Mouse (Mus musculus) MEL (cell line): ENCODE data around the gene Aqp8. TPM values are rescaled to one million over a fixed set of nuclear protein-coding genes. Genes with fewer than 3 reads are reported as not detected.

Source experiments
- DNase-seq: peaks from one replicate; pipeline ENCODE4 v3.0.0; 2011; ENCODE audit warnings: low read depth, low spot score
- H3K27ac ChIP-seq: 2 replicates; pipeline ENCODE4 v1.5.1; 2012; ENCODE audit warnings: low read depth, mild to moderate bottlenecking, control low read depth, low read length, moderate library complexity; ENCODE audit not compliant: control insufficient read depth
- H3K27me3 ChIP-seq, 2 experiments: fragments of 150-350 bp in 1 of 2; sonication (generic) in 1 of 2; 2 replicates each; pipeline ENCODE4 v1.6.1; 2012; ENCODE audit warnings: low read length in 2 of 2, mild to moderate bottlenecking in 2 of 2, improper control_type of control experiment in 1 of 2, moderate library complexity in 1 of 2; ENCODE audit not compliant: insufficient read depth in 2 of 2, control insufficient read depth in 1 of 2
- H3K36me3 ChIP-seq, 2 experiments: 2 replicates each; pipeline ENCODE4 v1.6.1; 2012 to 2014; ENCODE audit warnings: low read length in 2 of 2, improper control_type of control experiment in 1 of 2, inconsistent platforms in 1 of 2, mild to moderate bottlenecking in 1 of 2; ENCODE audit not compliant: insufficient read depth in 2 of 2, control insufficient read depth in 1 of 2
- H3K4me1 ChIP-seq, 2 experiments: fragments of 150-350 bp in 1 of 2; sonication (generic) in 1 of 2; 2 replicates each; pipeline ENCODE4 v1.6.1; 2012; ENCODE audit warnings: low read length in 2 of 2, improper control_type of control experiment in 1 of 2, mild to moderate bottlenecking in 1 of 2; ENCODE audit not compliant: insufficient read depth in 2 of 2, control insufficient read depth in 1 of 2
- H3K4me3 ChIP-seq, 2 experiments: fragments of 150-350 bp in 1 of 2; sonication (generic) in 1 of 2; 2 replicates each; pipeline ENCODE4 v1.5.1; 2012; ENCODE audit warnings: low read depth in 2 of 2, low read length in 2 of 2, mild to moderate bottlenecking in 2 of 2, moderate library complexity in 2 of 2, control low read depth in 1 of 2, improper control_type of control experiment in 1 of 2; ENCODE audit not compliant: control insufficient read depth in 1 of 2, insufficient read depth in 1 of 2
- H3K79me2 ChIP-seq: 2 replicates; pipeline ENCODE4 v1.6.1; 2012; ENCODE audit warnings: mild to moderate bottlenecking, low read length, moderate library complexity; ENCODE audit not compliant: control insufficient read depth, poor library complexity, insufficient read depth
- H3K9ac ChIP-seq: 2 replicates; pipeline ENCODE4 v1.6.1; 2012; ENCODE audit warnings: low read depth, mild to moderate bottlenecking, control low read depth, low read length, moderate library complexity; ENCODE audit not compliant: control insufficient read depth, poor library complexity, severe bottlenecking
- H3K9me3 ChIP-seq: fragments of 150-350 bp; sonication (generic); replicated peaks from 2 replicates; pipeline ENCODE4 v1.6.1; 2012; ENCODE audit warnings: mild to moderate bottlenecking, low read length, improper control_type of control experiment, moderate library complexity; ENCODE audit not compliant: insufficient read depth
- CHD1 ChIP-seq: IDR thresholded peaks from 2 replicates; pipeline ENCODE4 v1.6.1; 2012; ENCODE audit warnings: low read depth, mild to moderate bottlenecking, inconsistent platforms, low read length, improper control_type of control experiment
- ELF1 ChIP-seq: IDR thresholded peaks from 2 replicates; pipeline ENCODE4 v1.6.1; 2014; ENCODE audit warnings: low read depth, mild to moderate bottlenecking, inconsistent platforms, low read length, improper control_type of control experiment, moderate library complexity
- ETS1 ChIP-seq: IDR thresholded peaks from 2 replicates; pipeline ENCODE4 v1.6.1; 2012; ENCODE audit warnings: low read depth, mild to moderate bottlenecking, inconsistent platforms, low read length, improper control_type of control experiment, moderate library complexity
- MAZ ChIP-seq: IDR thresholded peaks from 2 replicates; pipeline ENCODE4 v1.6.1; 2012; ENCODE audit warnings: low read depth, mild to moderate bottlenecking, inconsistent platforms, low read length, improper control_type of control experiment
- MEF2A ChIP-seq: IDR thresholded peaks from 2 replicates; pipeline ENCODE4 v1.6.1; 2014; ENCODE audit warnings: low read depth, mild to moderate bottlenecking, inconsistent platforms, low read length, improper control_type of control experiment; ENCODE audit not compliant: poor library complexity, insufficient replicate concordance, severe bottlenecking; ENCODE audit errors: extremely low read depth
- MYB ChIP-seq: IDR thresholded peaks from 2 replicates; pipeline ENCODE4 v1.6.1; 2011; ENCODE audit warnings: mild to moderate bottlenecking, low read depth, low read length, improper control_type of control experiment
- NRF1 ChIP-seq: IDR thresholded peaks from 2 replicates; pipeline ENCODE4 v1.6.1; 2014; ENCODE audit warnings: low read depth, mild to moderate bottlenecking, inconsistent platforms, low read length, improper control_type of control experiment, moderate library complexity; ENCODE audit not compliant: poor library complexity, insufficient read depth, severe bottlenecking
- POLR2A ChIP-seq, 2 experiments: IDR thresholded peaks; 2 replicates each; pipeline ENCODE4 v1.6.1; 2011 to 2012; ENCODE audit warnings: low read length in 2 of 2, mild to moderate bottlenecking in 2 of 2, control low read depth in 1 of 2, improper control_type of control experiment in 1 of 2, low read depth in 1 of 2, moderate library complexity in 1 of 2; ENCODE audit not compliant: control insufficient read depth in 1 of 2, insufficient read depth in 1 of 2, poor library complexity in 1 of 2
- SMC3 ChIP-seq: IDR thresholded peaks from 2 replicates; pipeline ENCODE4 v1.6.1; 2011; ENCODE audit warnings: low read depth, low read length, improper control_type of control experiment
- TBP ChIP-seq: IDR thresholded peaks from 2 replicates; pipeline ENCODE4 v1.8.0; 2011; ENCODE audit warnings: low read depth, low read length, improper control_type of control experiment
- TCF12 ChIP-seq: IDR thresholded peaks from 2 replicates; pipeline ENCODE4 v1.6.1; 2014; ENCODE audit warnings: low read depth, mild to moderate bottlenecking, inconsistent platforms, low read length, improper control_type of control experiment, moderate library complexity
- UBTF ChIP-seq: IDR thresholded peaks from 2 replicates; pipeline ENCODE4 v1.6.1; 2012; ENCODE audit warnings: low read depth, mild to moderate bottlenecking, inconsistent platforms, low read length, improper control_type of control experiment, moderate library complexity, borderline replicate concordance; ENCODE audit not compliant: insufficient read depth
- USF1 ChIP-seq: IDR thresholded peaks from 2 replicates; pipeline ENCODE4 v1.6.1; 2014; ENCODE audit warnings: low read depth, mild to moderate bottlenecking, inconsistent platforms, low read length, improper control_type of control experiment, moderate library complexity
- ZKSCAN1 ChIP-seq: IDR thresholded peaks from 2 replicates; pipeline ENCODE4 v1.6.1; 2012; ENCODE audit warnings: low read depth, mild to moderate bottlenecking, inconsistent platforms, low read length, improper control_type of control experiment, moderate library complexity
- polyA plus RNA-seq, 2 experiments: library from polyadenylated mRNA; stranded (reverse) in 1 of 2; unstranded in 1 of 2; fragments of >175 nt in 1 of 2; fragments of >200 nt in 1 of 2; gene quantifications; 2 replicates each; pipeline versions ENCODE4 v1.2.1 to v1.2.4; 2012; ENCODE audit warnings: low replicate concordance in 2 of 2, low read depth in 1 of 2; ENCODE audit not compliant: insufficient read length in 2 of 2, insufficient read depth in 1 of 2, missing spikeins in 1 of 2
- total RNA-seq: library from RNA; depleted of rRNA; stranded (reverse); fragments of 300-350 nt; gene quantifications from 2 replicates; pipeline ENCODE4 v1.2.3, GENCODE M21; 2012

Aqp8 gene
- total and polyA plus RNA-seq, 3 experiments: 0.46 to 2.1 TPM; not detected in 1

DNA sequence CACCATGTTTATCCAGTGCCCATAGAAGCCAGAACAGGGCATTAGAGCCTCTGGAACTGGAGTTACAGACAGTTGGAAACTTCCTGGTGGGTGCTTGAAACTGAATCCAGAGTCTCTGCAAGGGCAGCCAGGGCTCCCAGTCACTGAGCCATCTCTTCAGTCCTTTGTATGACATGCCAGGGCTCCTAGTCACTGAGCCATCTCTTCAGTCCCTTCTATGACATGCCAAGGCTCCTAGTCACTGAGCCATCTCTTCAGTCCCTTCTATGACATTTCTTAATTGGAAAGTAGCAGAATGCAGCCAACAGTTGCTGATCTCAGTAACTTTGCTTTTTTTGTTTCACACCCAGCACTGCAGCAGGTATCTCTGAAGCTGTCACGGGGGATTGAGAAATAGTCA is 20.0 kb upstream of the Aqp8 start:
- H3K36me3 ChIP-seq: no peaks in the 10 kb centered on the region
- no peak overlapping the region for H3K9ac ChIP-seq
- H3K9me3 ChIP-seq: no peaks in the 10 kb centered on the region
- H3K4me1 ChIP-seq: no peaks in the 10 kb centered on the region
- no peaks in the 10 kb centered on the region for H3K27me3 ChIP-seq
- no peak overlapping the region for H3K27ac ChIP-seq
- no peak for DNase-seq
- no peak for TF ChIP-seq USF1
- TF ChIP-seq ELF1: no peak
- H3K4me3 ChIP-seq: no peak overlapping the region
- H3K79me2 ChIP-seq: no peaks in the 10 kb centered on the region

DNA sequence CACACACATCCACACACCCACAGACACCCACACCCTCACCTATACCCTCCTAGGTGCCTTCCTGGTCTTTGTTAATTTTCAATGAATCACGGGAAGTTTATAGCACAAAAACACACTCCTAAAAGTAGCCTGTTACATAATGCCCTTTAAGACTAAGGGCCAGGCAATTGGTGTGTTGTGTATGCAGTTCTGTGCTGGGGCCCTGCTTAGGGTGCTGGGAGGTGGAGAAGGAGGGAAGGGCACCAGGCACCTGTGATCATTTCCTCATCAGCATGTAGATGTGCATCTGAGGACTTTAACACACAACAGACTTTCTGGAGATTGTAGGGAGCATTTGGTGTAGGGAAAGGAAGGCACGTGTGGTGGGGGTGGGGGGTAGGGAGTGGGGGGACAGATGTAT is 13.3 kb upstream of the Aqp8 start:
- Histone ChIP-seq H3K27me3 (no peaks in the 10 kb centered on the region), H3K36me3 (no peaks in the 10 kb centered on the region), H3K79me2 (no peaks in the 10 kb centered on the region), H3K9ac (no peak overlapping the region), H3K4me3 (no peak overlapping the region), H3K27ac (no peak overlapping the region), H3K4me1 (no peaks in the 10 kb centered on the region), H3K9me3 (no peaks in the 10 kb centered on the region)
- TF ChIP-seq TCF12 (no peak), TBP (no peak), NRF1 (no peak), MEF2A (no peak), MAZ (no peak), POLR2A (IDR thresholded peaks at IDR 0.05; ENCODE audit: control insufficient read depth in 1 of 2, insufficient read depth in 1 of 2, low read depth in 1 of 2, low read length in 2 of 2, poor library complexity in 1 of 2) (no peak), UBTF (no peak), MYB (no peak)
- TF ChIP-seq, all 39 proteins: peak for 0
- DNase-seq: no peak

DNA sequence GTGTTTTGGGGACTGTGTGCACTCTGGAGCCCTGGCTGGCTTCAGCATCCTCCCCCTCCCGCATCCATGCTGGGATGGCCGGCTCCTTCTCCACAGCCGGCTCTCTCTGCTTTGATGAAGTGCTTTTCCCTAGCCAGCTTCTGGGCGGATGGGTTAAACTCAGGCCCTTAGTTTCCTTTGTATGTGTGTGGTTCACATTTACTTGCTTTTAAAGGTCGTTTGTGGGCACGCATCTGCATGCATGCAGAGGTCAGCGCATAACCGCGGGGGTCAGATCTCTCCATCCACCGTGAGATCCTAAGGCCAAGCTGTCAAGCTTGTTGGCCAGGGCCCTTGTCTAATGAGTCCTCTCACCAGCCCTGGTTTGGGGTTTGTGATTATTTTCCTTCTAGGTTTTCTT is 12.4 kb upstream of the Aqp8 start:
- no peaks in the 10 kb centered on the region for H3K27me3 ChIP-seq
- TF ChIP-seq CHD1: no peak
- TF ChIP-seq ZKSCAN1: no peak
- TF ChIP-seq SMC3: no peak
- TF ChIP-seq ETS1: no peak
- no peak for DNase-seq
- H3K9ac ChIP-seq: no peak overlapping the region
- H3K4me3 ChIP-seq: no peak overlapping the region
- no peaks in the 10 kb centered on the region for H3K79me2 ChIP-seq
- H3K27ac ChIP-seq: no peak overlapping the region
- no peaks in the 10 kb centered on the region for H3K36me3 ChIP-seq
- H3K4me1 ChIP-seq: no peaks in the 10 kb centered on the region
- H3K9me3 ChIP-seq: no peaks in the 10 kb centered on the region
